Mouse (Mus musculus): ENCODE results near the gene Prkar2b. TPM values are rescaled to one million over a fixed set of nuclear protein-coding genes. Genes with fewer than 3 reads are reported as not detected.

The Prkar2b gene
- polyA plus RNA-seq, 1 experiment from 2014 or later, result 34.0 TPM

GRCm38 (mm10) chr12:32075831-32076715 lies 15.0 kb upstream of the Prkar2b start:
- WGBS (ENCODE audit: insufficient replicate concordance), result 70% methylated on average over 10 of the region's 10 CpGs
- DNase-seq (no peak), ATAC-seq (no peak)
- H3K27ac ChIP-seq (ENCODE audit: low read depth), result no peak overlapping the region
- H3K9me3 ChIP-seq (ENCODE audit: low read length), result no peaks in the 10 kb centered on the region
- H3K4me2 ChIP-seq (ENCODE audit: low read depth, low read length), result no peak overlapping the region
- TF ChIP-seq EP300 (IDR thresholded peaks at IDR 0.05; ENCODE audit: low read depth), result no peak
- no peak for TF ChIP-seq CTCF (IDR thresholded peaks at IDR 0.05; ENCODE audit: low read depth)
- no peaks in the 10 kb centered on the region for H3K4me1 ChIP-seq (ENCODE audit: insufficient read depth)
- H3K27me3 ChIP-seq (ENCODE audit: insufficient read depth, low read length), result no peaks in the 10 kb centered on the region
- H3K4me3 ChIP-seq (ENCODE audit: low read depth, low read length), result no peak overlapping the region
- H3K36me3 ChIP-seq (replicated peaks; ENCODE audit: insufficient read depth, low read length), result no peaks in the 10 kb centered on the region
- H3K9ac ChIP-seq (replicated peaks), result no peak overlapping the region

- no peak overlapping the region for H3K4me2 ChIP-seq (ENCODE audit: low read depth, low read length)
- H3K4me3 ChIP-seq (ENCODE audit: low read depth, low read length), result no peak overlapping the region
- H3K9me3 ChIP-seq (ENCODE audit: low read length), result no peaks in the 10 kb centered on the region
- DNase-seq (no peak), ATAC-seq (no peak)
- H3K36me3 ChIP-seq (replicated peaks; ENCODE audit: insufficient read depth, low read length), result no peaks in the 10 kb centered on the region
- no peak for TF ChIP-seq CTCF (IDR thresholded peaks at IDR 0.05; ENCODE audit: low read depth)
- no peak for TF ChIP-seq EP300 (IDR thresholded peaks at IDR 0.05; ENCODE audit: low read depth)
- no peaks in the 10 kb centered on the region for H3K4me1 ChIP-seq (ENCODE audit: insufficient read depth)
- no peaks in the 10 kb centered on the region for H3K27me3 ChIP-seq (ENCODE audit: insufficient read depth, low read length)
- no peak overlapping the region for H3K27ac ChIP-seq (ENCODE audit: low read depth)
- whole genome bisulfite sequencing (ENCODE audit: insufficient replicate concordance), result 87% methylated on average over 6 of the region's 6 CpGs
- no peak overlapping the region for H3K9ac ChIP-seq (replicated peaks)
These were observed 13.2 kb upstream of the Prkar2b start for GRCm38 (mm10) chr12:32074271-32074670.

- peaks cover 11% of the 10 kb centered on the region for H3K4me1 ChIP-seq (ENCODE audit: insufficient read depth)
- WGBS (ENCODE audit: insufficient replicate concordance), result 69% methylated on average over 5 of the region's 5 CpGs
- no peak overlapping the region for H3K4me2 ChIP-seq (ENCODE audit: low read depth, low read length)
- ATAC-seq (no peak), DNase-seq (no peak)
- no peaks in the 10 kb centered on the region for H3K27me3 ChIP-seq (ENCODE audit: insufficient read depth, low read length)
- H3K4me3 ChIP-seq (ENCODE audit: low read depth, low read length), result no peak overlapping the region
- TF ChIP-seq CTCF (IDR thresholded peaks at IDR 0.05; ENCODE audit: low read depth), result no peak
- TF ChIP-seq EP300 (IDR thresholded peaks at IDR 0.05; ENCODE audit: low read depth), result no peak
- no peaks in the 10 kb centered on the region for H3K36me3 ChIP-seq (replicated peaks; ENCODE audit: insufficient read depth, low read length)
- H3K9ac ChIP-seq (replicated peaks), result no peak overlapping the region
- H3K9me3 ChIP-seq (ENCODE audit: low read length), result no peaks in the 10 kb centered on the region
- no peak overlapping the region for H3K27ac ChIP-seq (ENCODE audit: low read depth)
These were observed 4.9 kb upstream of the Prkar2b start for GRCm38 (mm10) chr12:32066004-32066403.

GRCm38 (mm10) chr12:32060247-32061089 lies 628 bp downstream of the Prkar2b start:
- ATAC-seq, result peak; percentile 61
- under 1% methylated on average over 56 of the region's 66 CpGs for WGBS (ENCODE audit: insufficient replicate concordance)

GRCm38 (mm10) chr12:32059707-32060106 lies 1.4 kb downstream of the Prkar2b start:
- Histone ChIP-seq H3K9ac (replicated peaks) (peak overlapping the region; percentile 84), H3K27ac (ENCODE audit: low read depth) (peak overlapping the region; percentile 46; the same call in 1 of the 2 replicates), H3K4me1 (ENCODE audit: insufficient read depth) (peaks cover 25% of the 10 kb centered on the region), H3K36me3 (replicated peaks; ENCODE audit: insufficient read depth, low read length) (no peaks in the 10 kb centered on the region; the same call in 1 of the 2 replicates), H3K27me3 (ENCODE audit: insufficient read depth, low read length) (0 out of 2 replicates have a peak, but pooled peaks cover 4% of the 10 kb centered on the region), H3K9me3 (ENCODE audit: low read length) (no peaks in the 10 kb centered on the region), H3K4me3 (ENCODE audit: low read depth, low read length) (peak overlapping the region; percentile 76), H3K4me2 (ENCODE audit: low read depth, low read length) (peak overlapping the region; percentile 80)
- ATAC-seq (no peak), DNase-seq (no peak)
- 26% methylated on average over 6 of the region's 6 CpGs for WGBS (ENCODE audit: insufficient replicate concordance)
- TF ChIP-seq CTCF (IDR thresholded peaks at IDR 0.05; ENCODE audit: low read depth), result no peak
- no peak; the same call in 1 of the 2 replicates for TF ChIP-seq EP300 (IDR thresholded peaks at IDR 0.05; ENCODE audit: low read depth)

More at GRCm38 (mm10) chr12:32060247-32061089, 628 bp downstream of the Prkar2b start:
- H3K4me2 ChIP-seq (ENCODE audit: low read depth, low read length), result peak overlapping the region; percentile 80
- H3K9me3 ChIP-seq (ENCODE audit: low read length), result no peaks in the 10 kb centered on the region
- TF ChIP-seq CTCF (IDR thresholded peaks at IDR 0.05; ENCODE audit: low read depth) (0 out of 2 replicates have a peak, but pooled peaks have one; percentile 8), EP300 (IDR thresholded peaks at IDR 0.05; ENCODE audit: low read depth) (no peak)
- H3K27me3 ChIP-seq (ENCODE audit: insufficient read depth, low read length), result 0 out of 2 replicates have a peak, but pooled peaks cover 4% of the 10 kb centered on the region
- peaks cover 23% of the 10 kb centered on the region for H3K4me1 ChIP-seq (ENCODE audit: insufficient read depth)
- peak overlapping the region; percentile 76 for H3K4me3 ChIP-seq (ENCODE audit: low read depth, low read length)
- H3K9ac ChIP-seq (replicated peaks), result peak overlapping the region; percentile 84
- no peaks in the 10 kb centered on the region; the same call in 1 of the 2 replicates for H3K36me3 ChIP-seq (replicated peaks; ENCODE audit: insufficient read depth, low read length)
- DNase-seq, result no peak
- H3K27ac ChIP-seq (ENCODE audit: low read depth), result peak overlapping the region; percentile 88
